Mouse (Mus musculus) liver, embryonic 16.5 days (tissue): ENCODE data around the gene Cpa3. TPM values are rescaled to one million over a fixed set of nuclear protein-coding genes. Genes with fewer than 3 reads are reported as not detected.

ENCODE experiments used
- ATAC-seq: fragments of 200-750 bp; cut with Nextera tagmentation; 2 replicates; pipeline ENCODE4 v1.8.0; 2017; ENCODE audit warnings: low read depth, mild to moderate bottlenecking, moderate number of reproducible peaks, moderate library complexity
- H3K27ac ChIP-seq: fragments of 300-500 bp; sonication (generic); 2 replicates; pipeline ENCODE4 v1.5.1; 2014; ENCODE audit warnings: mild to moderate bottlenecking, low read length
- H3K27me3 ChIP-seq: fragments of 300-500 bp; sonication (generic); 2 replicates; pipeline ENCODE4 v1.6.1; 2014; ENCODE audit warnings: low read depth, low read length, mixed read lengths; ENCODE audit not compliant: control insufficient read depth, insufficient read depth
- H3K36me3 ChIP-seq: fragments of 300-500 bp; sonication (generic); 2 replicates; pipeline ENCODE4 v1.6.1; 2014; ENCODE audit warnings: mild to moderate bottlenecking; ENCODE audit not compliant: control insufficient read depth, insufficient read depth
- H3K4me1 ChIP-seq: fragments of 300-500 bp; sonication (generic); 2 replicates; pipeline ENCODE4 v1.6.1; 2014; ENCODE audit warnings: low read depth, low read length, mixed read lengths; ENCODE audit not compliant: control insufficient read depth
- H3K4me2 ChIP-seq: fragments of 300-500 bp; sonication (generic); 2 replicates; pipeline ENCODE4 v1.6.1; 2014; ENCODE audit warnings: low read depth, low read length, mixed read lengths
- H3K4me3 ChIP-seq: fragments of 300-500 bp; sonication (generic); 2 replicates; pipeline ENCODE4 v1.5.1; 2014; ENCODE audit warnings: low read depth, mild to moderate bottlenecking, low read length
- H3K9ac ChIP-seq: fragments of 300-500 bp; sonication (generic); 2 replicates; pipeline ENCODE4 v1.6.1; 2014; ENCODE audit warnings: low read depth, low read length
- H3K9me3 ChIP-seq: fragments of 300-500 bp; sonication (generic); replicated peaks from 2 replicates; pipeline ENCODE4 v1.6.1; 2016; ENCODE audit warnings: low read length; ENCODE audit not compliant: control insufficient read depth
- WGBS: fragments of 180-500 bp; shearing (Covaris S2); extraction: QIAGEN DNeasy Blood & Tissue Kit; methylation state at CpG from one replicate; pipeline ENCODE4 v1.1.7; 2014; ENCODE audit not compliant: insufficient replicate concordance; 5-methylcytosine and 5-hydroxymethylcytosine counted together
- polyA plus RNA-seq: library from polyadenylated mRNA; unstranded; fragments of >200 nt; fragmentation: Nextera tagmentation; extraction: Ambion mirVana; gene quantifications from 2 replicates; pipeline ENCODE4 v1.2.1, GENCODE M21; 2015

The Cpa3 gene
- polyA plus RNA-seq, result 2.3 and 2.7 TPM in 2 replicates

DNA sequence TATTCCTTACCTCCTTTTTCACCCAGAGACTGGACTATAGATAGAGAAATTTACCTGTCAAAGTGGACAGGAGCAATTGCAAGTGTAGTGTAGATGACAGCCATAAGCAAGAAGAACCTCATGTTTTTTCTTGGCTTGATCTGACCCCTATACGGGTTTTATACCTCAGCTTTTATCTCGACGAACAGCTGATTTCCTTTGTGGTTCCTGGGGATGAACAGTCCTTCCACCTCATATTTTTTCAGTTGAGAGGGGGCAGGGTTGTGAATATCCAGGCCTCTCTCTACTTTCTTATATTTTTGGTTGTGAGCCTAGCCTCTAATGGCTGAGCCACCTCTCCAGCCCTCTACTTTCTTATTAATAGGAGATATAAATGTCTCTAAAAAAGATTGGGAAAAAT lies at the start of gene Cpa3:
Cpa3 (minus strand) TSS at position 132 of the 400 bp plus-strand sequence.
- H3K9ac ChIP-seq, result no peak within 1 kb of the TSS
- ATAC-seq, result no peak
- no peaks in the 10 kb centered on the region for H3K9me3 ChIP-seq
- WGBS, result 19% methylated on average over 3 of the region's 3 CpGs
- no peak within 1 kb of the TSS for H3K4me2 ChIP-seq
- no peaks in the 10 kb centered on the region for H3K36me3 ChIP-seq
- no peak within 1 kb of the TSS for H3K27ac ChIP-seq
- H3K4me1 ChIP-seq, result no peaks in the 10 kb centered on the region
- H3K27me3 ChIP-seq, result no peaks in the 10 kb centered on the region
- no peak within 1 kb of the TSS for H3K4me3 ChIP-seq

DNA sequence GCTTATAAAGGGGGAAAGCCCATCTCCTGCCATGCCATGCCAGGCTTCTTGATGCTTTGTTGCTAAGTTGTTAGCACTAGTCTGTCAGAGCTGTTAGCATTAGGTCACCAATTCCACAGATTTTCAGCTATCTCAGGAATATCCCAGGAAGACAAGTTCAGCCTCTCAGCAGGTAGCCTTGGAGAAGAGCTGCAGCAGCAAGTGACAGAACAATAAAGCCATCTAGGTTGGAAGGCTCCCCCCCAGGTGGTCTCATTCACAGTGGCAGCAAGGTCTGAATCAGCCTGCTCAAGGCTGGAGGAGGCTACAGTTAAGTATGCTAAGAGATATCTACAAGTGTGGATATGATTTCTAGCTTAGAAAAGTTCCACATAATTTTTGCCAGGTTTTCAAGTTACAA lies 49.4 kb upstream of the Cpa3 start:
- Histone ChIP-seq H3K27ac (no peak overlapping the region), H3K4me1 (no peaks in the 10 kb centered on the region), H3K9me3 (no peaks in the 10 kb centered on the region), H3K4me2 (no peak overlapping the region), H3K36me3 (no peaks in the 10 kb centered on the region), H3K27me3 (no peaks in the 10 kb centered on the region), H3K4me3 (no peak overlapping the region), H3K9ac (no peak overlapping the region)
- ATAC-seq, result no peak

DNA sequence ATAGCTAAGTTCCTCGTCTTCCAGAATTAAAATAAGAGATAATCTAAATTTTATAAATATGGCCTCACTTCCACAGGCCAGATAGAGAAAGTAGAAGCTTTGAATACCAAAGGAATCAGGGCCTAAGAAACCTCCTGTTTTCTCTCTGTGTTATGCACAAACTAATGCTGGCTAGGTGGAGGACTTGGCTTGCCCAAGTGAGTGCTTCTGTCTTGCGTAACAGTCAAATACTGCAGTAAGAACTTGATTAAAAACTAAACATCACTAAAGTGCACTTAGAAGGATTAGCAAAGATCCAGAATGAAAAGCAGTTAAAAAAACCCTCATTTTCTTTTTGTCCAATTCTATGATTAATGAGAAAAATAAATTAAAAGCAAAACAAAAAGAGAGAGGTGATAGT lies 46.8 kb upstream of the Cpa3 start:
- WGBS, result 70% methylated on average over 2 of the region's 2 CpGs
- no peaks in the 10 kb centered on the region for H3K36me3 ChIP-seq
- no peaks in the 10 kb centered on the region for H3K27me3 ChIP-seq
- no peak overlapping the region for H3K4me3 ChIP-seq
- no peak overlapping the region for H3K27ac ChIP-seq
- no peak for ATAC-seq
- H3K9ac ChIP-seq, result no peak overlapping the region
- H3K4me2 ChIP-seq, result no peak overlapping the region
- no peaks in the 10 kb centered on the region for H3K9me3 ChIP-seq
- no peaks in the 10 kb centered on the region for H3K4me1 ChIP-seq

GRCm38 (mm10) chr3:20281796-20282195 lies 39.8 kb upstream of the Cpa3 start:
- Histone ChIP-seq H3K9ac (no peak overlapping the region), H3K4me1 (no peaks in the 10 kb centered on the region), H3K4me3 (no peak overlapping the region), H3K27ac (no peak overlapping the region), H3K36me3 (no peaks in the 10 kb centered on the region), H3K27me3 (no peaks in the 10 kb centered on the region), H3K4me2 (no peak overlapping the region), H3K9me3 (no peaks in the 10 kb centered on the region)
- no peak for ATAC-seq
- WGBS, result 36% methylated on average over 1 of the region's 1 CpGs

GRCm38 (mm10) chr3:20275633-20276032 lies 33.7 kb upstream of the Cpa3 start, which contains the start of gene Cpb1:
Gene Cpb1 (minus strand): TSS chr3:20275733.
- Histone ChIP-seq H3K4me2 (no peak within 1 kb of the TSS), H3K27me3 (no peaks in the 10 kb centered on the region), H3K9me3 (no peaks in the 10 kb centered on the region), H3K36me3 (no peaks in the 10 kb centered on the region), H3K27ac (no peak within 1 kb of the TSS), H3K9ac (no peak within 1 kb of the TSS), H3K4me3 (no peak within 1 kb of the TSS), H3K4me1 (no peaks in the 10 kb centered on the region)
- 59% methylated on average over 3 of the region's 3 CpGs for WGBS
- no peak for ATAC-seq

DNA sequence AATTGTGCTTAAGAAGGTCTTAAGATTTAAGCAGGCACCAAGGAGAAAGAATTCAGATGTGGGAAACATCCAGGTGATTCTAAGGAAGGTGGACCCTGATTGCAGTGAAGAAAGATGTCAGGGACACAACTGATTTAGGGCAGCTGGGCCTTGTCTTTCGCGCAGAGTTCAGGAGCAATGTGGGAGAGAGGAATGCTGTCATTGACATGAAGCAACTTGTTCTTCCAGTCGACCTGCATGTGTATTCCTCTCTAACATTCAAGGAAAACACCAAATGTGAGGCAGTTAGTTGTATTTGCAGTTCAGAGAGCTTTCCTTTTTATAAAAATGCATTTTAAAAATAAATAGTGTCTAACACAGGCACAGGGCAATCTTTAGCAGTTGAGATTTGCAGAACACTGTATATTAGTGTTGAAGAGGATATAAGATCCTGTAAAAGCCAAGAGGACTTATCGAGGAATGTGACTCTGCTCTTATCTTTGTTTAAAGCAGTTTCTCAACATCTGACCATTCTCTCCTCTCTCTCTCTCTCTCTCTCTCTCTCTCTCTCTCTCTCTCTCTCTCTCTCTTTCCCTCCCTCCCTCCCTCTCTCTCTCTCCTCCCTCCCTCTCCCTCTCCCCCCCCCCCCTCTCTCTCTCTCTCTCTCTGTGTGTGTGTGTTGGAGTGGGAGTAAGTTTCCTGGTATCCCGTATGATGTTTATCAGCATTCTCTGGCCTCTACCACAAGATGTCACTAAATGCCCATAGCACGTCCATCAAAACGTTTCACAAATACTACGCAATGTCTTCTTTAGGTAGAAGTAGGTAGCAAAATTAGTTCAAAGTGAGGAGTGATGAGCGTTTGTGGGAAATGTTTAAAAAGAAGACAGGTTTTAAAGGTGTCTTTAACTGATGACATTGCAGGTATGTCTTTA lies 12.8 kb upstream of the Cpa3 start:
- Histone ChIP-seq H3K4me3 (no peak overlapping the region), H3K9ac (no peak overlapping the region), H3K9me3 (no peaks in the 10 kb centered on the region), H3K4me1 (no peaks in the 10 kb centered on the region), H3K36me3 (no peaks in the 10 kb centered on the region), H3K27me3 (no peaks in the 10 kb centered on the region), H3K4me2 (no peak overlapping the region), H3K27ac (no peak overlapping the region)
- ATAC-seq, result no peak
- WGBS, result 30% methylated on average over 9 of the region's 9 CpGs

- Histone ChIP-seq H3K9me3 (no peaks in the 10 kb centered on the region), H3K36me3 (no peaks in the 10 kb centered on the region), H3K4me1 (no peaks in the 10 kb centered on the region), H3K4me2 (no peak overlapping the region), H3K4me3 (no peak overlapping the region), H3K27me3 (no peaks in the 10 kb centered on the region), H3K9ac (no peak overlapping the region), H3K27ac (no peak overlapping the region)
- no peak for ATAC-seq
- WGBS, result 6% methylated on average over 1 of the region's 1 CpGs
Observed at GRCm38 (mm10) chr3:20243913-20244312, 1.9 kb upstream of the Cpa3 start.

- Histone ChIP-seq H3K27me3 (no peaks in the 10 kb centered on the region), H3K36me3 (no peaks in the 10 kb centered on the region), H3K9ac (no peak overlapping the region), H3K4me1 (no peaks in the 10 kb centered on the region), H3K9me3 (no peaks in the 10 kb centered on the region), H3K27ac (no peak overlapping the region), H3K4me3 (no peak overlapping the region), H3K4me2 (no peak overlapping the region)
- WGBS, result 26% methylated on average over 3 of the region's 3 CpGs
- ATAC-seq, result no peak
Observed at GRCm38 (mm10) chr3:20239741-20240140, 2.2 kb downstream of the Cpa3 start.

DNA sequence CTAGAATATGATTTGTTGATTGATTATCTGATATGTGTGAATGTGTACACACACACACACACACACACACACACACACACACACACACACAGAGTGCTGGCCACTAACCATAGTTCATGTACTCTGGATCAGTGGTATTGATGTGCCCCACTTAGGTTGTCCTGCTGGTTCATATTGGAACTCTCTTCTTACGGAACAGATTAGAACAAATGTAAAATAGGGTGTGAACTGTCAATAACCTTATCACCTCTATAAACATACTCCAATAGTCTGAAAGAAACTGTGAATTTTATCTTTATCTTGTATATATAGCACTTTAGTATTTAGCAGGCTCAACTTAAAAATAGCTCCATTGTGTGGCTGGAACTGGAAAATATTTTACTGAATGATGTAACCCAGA lies 5.0 kb downstream of the Cpa3 start:
- Histone ChIP-seq H3K4me1 (no peaks in the 10 kb centered on the region), H3K9ac (no peak overlapping the region), H3K27ac (no peak overlapping the region), H3K27me3 (no peaks in the 10 kb centered on the region), H3K4me2 (no peak overlapping the region), H3K9me3 (no peaks in the 10 kb centered on the region), H3K36me3 (no peaks in the 10 kb centered on the region), H3K4me3 (no peak overlapping the region)
- 44% methylated on average over 1 of the region's 1 CpGs for WGBS
- ATAC-seq, result no peak
